In genomic region chr2:164791841-164792261, GRCm38 (mm10) we compare ENCODE assay signal across 18 mouse cellular contexts. TPM values are rescaled to one million over a fixed set of nuclear protein-coding genes. Genes with fewer than 3 reads are reported as not detected.
DNase-seq lines count a peak whose midpoint lies in the region; ATAC-seq lines count a peak whose summit lies in the region.
"Had no signal": no experiment of that assay in that cellular context is flagged by ENCODE, and none has a peak within 500 bp of the region (broad histone marks: within the 10 kb centered on the region; RNA-seq: fewer than 3 reads in every experiment).

No protein-coding gene starts in this region.

- DNase-seq in right cerebral cortex, postnatal 4 days: peak; percentile 30
- DNase-seq in right cerebral cortex, postnatal 36 days (ENCODE audit: low spot score in 2 of 2): no peak
- DNase-seq in cerebellum, adult 9-10 months: peak; percentile 63
- DNase-seq in frontal cortex, postnatal 25 days (ENCODE audit: low spot score in 2 of 2): no peak
- DNase-seq in urinary bladder, postnatal 14 days (ENCODE audit: low spot score): no peak
- DNase-seq: forebrain, postnatal 0 days; kidney, adult 11 months; kidney, postnatal 14 days; lung, embryonic 14.5 days; lung, postnatal 4 days; thymus, adult 18-20 months had no signal

- peak overlapping the region; percentile 30; the same call in 1 of the 2 replicates for H3K27ac ChIP-seq in hindbrain, embryonic 13.5 days
- no peak overlapping the region for H3K27ac ChIP-seq in hindbrain, embryonic 16.5 days (ENCODE audit: low read depth, low read length)
- H3K27ac ChIP-seq: embryonic facial prominence, embryonic 12.5 days; heart, adult 2 months; hindbrain, embryonic 12.5 days; midbrain, embryonic 10.5 days had no signal

- H3K9me3 ChIP-seq in hindbrain, embryonic 13.5 days: no peaks in the 10 kb centered on the region
- no peaks in the 10 kb centered on the region for H3K9me3 ChIP-seq in hindbrain, embryonic 16.5 days (ENCODE audit: control insufficient read depth, low read length)
- H3K9me3 ChIP-seq: embryonic facial prominence, embryonic 12.5 days; G1E; hindbrain, embryonic 12.5 days; midbrain, embryonic 10.5 days had no signal

- peaks cover 63% of the 10 kb centered on the region for H3K36me3 ChIP-seq in hindbrain, embryonic 13.5 days
- no peaks in the 10 kb centered on the region; the same call in 1 of the 2 replicates for H3K36me3 ChIP-seq in hindbrain, embryonic 16.5 days (ENCODE audit: control insufficient read depth, insufficient read depth, low read length)

- H3K4me3 ChIP-seq in hindbrain, embryonic 13.5 days: no peak overlapping the region
- no peak overlapping the region for H3K4me3 ChIP-seq in hindbrain, embryonic 16.5 days (ENCODE audit: low read length)
- H3K4me3 ChIP-seq: embryonic facial prominence, embryonic 12.5 days; heart, adult 2 months; hindbrain, embryonic 12.5 days; midbrain, embryonic 10.5 days had no signal

- H3K27me3 ChIP-seq in hindbrain, embryonic 13.5 days: no peaks in the 10 kb centered on the region
- H3K27me3 ChIP-seq in hindbrain, embryonic 16.5 days (replicated peaks; ENCODE audit: control insufficient read depth, insufficient read depth, low read length): no peaks in the 10 kb centered on the region
- H3K27me3 ChIP-seq: embryonic facial prominence, embryonic 12.5 days; hindbrain, embryonic 12.5 days had no signal

- H3K9ac ChIP-seq in hindbrain, embryonic 13.5 days: no peak overlapping the region
- H3K9ac ChIP-seq in hindbrain, embryonic 16.5 days (ENCODE audit: low read depth, low read length): no peak overlapping the region
- H3K9ac ChIP-seq: embryonic facial prominence, embryonic 12.5 days; forebrain, postnatal 0 days; hindbrain, embryonic 12.5 days; lung, embryonic 14.5 days had no signal

- H3K4me2 ChIP-seq in hindbrain, embryonic 13.5 days: no peak overlapping the region
- H3K4me2 ChIP-seq in hindbrain, embryonic 16.5 days (ENCODE audit: low read length): no peak overlapping the region
- H3K4me2 ChIP-seq: embryonic facial prominence, embryonic 12.5 days; hindbrain, embryonic 12.5 days; lung, embryonic 14.5 days had no signal

- no peak for ATAC-seq in hindbrain, embryonic 13.5 days (ENCODE audit: low FRiP score)
- no peak for ATAC-seq in hindbrain, embryonic 16.5 days
- ATAC-seq: forebrain, postnatal 0 days had no signal

- H3K4me1 ChIP-seq in hindbrain, embryonic 13.5 days (replicated peaks): peaks cover 13% of the 10 kb centered on the region
- H3K4me1 ChIP-seq in hindbrain, embryonic 16.5 days (ENCODE audit: control insufficient read depth, insufficient read depth, low read depth, low read length): peaks cover 8% of the 10 kb centered on the region

- 88% methylated on average over 18 of the region's 18 CpGs for WGBS in hindbrain, embryonic 13.5 days
- 83% methylated on average over 18 of the region's 18 CpGs for WGBS in hindbrain, embryonic 16.5 days

RNA-seq across cellular contexts. Expression of gene Snx21, which starts 6.2 kb away (rescaled TPM):
- polyA plus RNA-seq in hindbrain, embryonic 13.5 days (2015; fragmentation: Nextera tagmentation; extraction: Ambion mirVana): 21.0 and 22.4 TPM in 2 replicates
- 45.3 and 47.5 TPM in 2 replicates for polyA plus RNA-seq in hindbrain, embryonic 16.5 days (2015; fragmentation: Nextera tagmentation; extraction: Ambion mirVana)

RNA-seq across cellular contexts. Expression of gene Tnnc2, which starts 12.1 kb away (rescaled TPM):
- 1.3 and 3.9 TPM in 2 replicates for polyA plus RNA-seq in hindbrain, embryonic 13.5 days (2015; fragmentation: Nextera tagmentation; extraction: Ambion mirVana)
- polyA plus RNA-seq in hindbrain, embryonic 16.5 days (2015; fragmentation: Nextera tagmentation; extraction: Ambion mirVana): 0.68 and 44.8 TPM in 2 replicates
- polyA plus RNA-seq: G1E; heart, adult 2 months; lung, embryonic 14.5 days; midbrain, embryonic 10.5 days had no signal

RNA-seq across cellular contexts. Expression of gene Acot8, which starts 12.8 kb away (rescaled TPM):
- polyA plus RNA-seq in hindbrain, embryonic 13.5 days (2015; fragmentation: Nextera tagmentation; extraction: Ambion mirVana): 19.4 and 19.8 TPM in 2 replicates
- polyA plus RNA-seq in hindbrain, embryonic 16.5 days (2015; fragmentation: Nextera tagmentation; extraction: Ambion mirVana): 22.2 TPM in 2 replicates

RNA-seq across cellular contexts. Expression of gene Zswim3, which starts 13.0 kb away (rescaled TPM):
- polyA plus RNA-seq in hindbrain, embryonic 13.5 days (2015; fragmentation: Nextera tagmentation; extraction: Ambion mirVana): 13.7 and 14.6 TPM in 2 replicates
- 16.4 and 17.1 TPM in 2 replicates for polyA plus RNA-seq in hindbrain, embryonic 16.5 days (2015; fragmentation: Nextera tagmentation; extraction: Ambion mirVana)

RNA-seq across cellular contexts. Expression of gene Ube2c, which starts 22.2 kb away (rescaled TPM):
- 97.2 and 108 TPM in 2 replicates for polyA plus RNA-seq in hindbrain, embryonic 13.5 days (2015; fragmentation: Nextera tagmentation; extraction: Ambion mirVana)
- 69.0 and 75.0 TPM in 2 replicates for polyA plus RNA-seq in hindbrain, embryonic 16.5 days (2015; fragmentation: Nextera tagmentation; extraction: Ambion mirVana)

Comparison
In these comparisons a context has a peak if more than half of its experiments do, and no peak if none do; other contexts are left out.
1. DNase-seq: peak in right cerebral cortex, postnatal 4 days (single experiment) and cerebellum, adult 9-10 months (single experiment); none in right cerebral cortex, postnatal 36 days (0 of 2), frontal cortex, postnatal 25 days (0 of 2) and urinary bladder, postnatal 14 days (single experiment).